Mouse (Mus musculus) left cerebral cortex, adult 18-20 months (tissue): Measurements from ENCODE around the gene Sergef. TPM values are rescaled to one million over a fixed set of nuclear protein-coding genes. Genes with fewer than 3 reads are reported as not detected.

Source experiments
- DNase-seq, 2 experiments: peaks; one replicate each; pipeline ENCODE4 v3.0.0; 2021 to 2022; ENCODE audit warnings: low spot score in 2 of 2, mixed read lengths in 1 of 2
- total RNA-seq, 2 experiments: library from RNA; stranded (reverse); gene quantifications; 2 replicates each; pipeline ENCODE4 v1.2.3; 2021

The Sergef gene
- total RNA-seq, 2 experiments from 2014 or later = 73.6 to 85.6 TPM

DNA sequence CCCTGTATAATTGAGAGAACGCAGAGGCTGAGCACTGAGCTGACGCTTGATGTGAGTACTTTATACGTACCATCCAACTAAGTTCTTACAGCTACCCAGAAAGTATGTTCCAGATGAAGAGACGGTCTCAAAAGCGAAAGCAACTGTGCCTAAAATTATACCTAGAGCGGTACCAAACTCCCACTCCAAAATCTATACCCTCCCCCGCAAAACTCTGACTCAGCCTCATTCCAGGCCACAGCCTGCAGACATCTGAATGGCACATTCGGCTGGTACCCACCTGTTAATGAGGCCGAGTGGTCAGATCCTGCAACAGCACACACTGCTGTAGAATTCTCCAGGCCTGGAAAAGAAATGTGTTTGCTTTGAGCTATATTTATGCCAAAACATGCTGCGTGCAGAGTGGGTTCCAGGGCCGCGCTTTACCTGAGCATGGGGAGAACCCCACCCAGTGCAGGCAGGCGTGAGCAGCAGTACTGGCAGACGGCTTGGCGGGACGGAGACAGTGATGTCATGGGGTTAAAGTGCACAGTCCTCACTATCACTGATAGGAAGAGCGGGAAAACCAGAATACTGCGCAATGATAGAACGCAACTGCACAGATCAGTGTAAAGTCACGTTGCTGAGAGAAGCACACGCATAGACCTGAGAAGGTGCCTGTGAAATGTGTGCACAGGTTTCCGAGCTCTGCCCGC, 21.0 kb downstream of the Sergef start:
- peak; percentile 61 to 71 for DNase-seq

- DNase-seq = no peak
Observed at GRCm38 (mm10) chr7:46616429-46617005, 23.1 kb downstream of the Sergef start.

GRCm38 (mm10) chr7:46615256-46615977, 24.2 kb downstream of the Sergef start:
- DNase-seq = no peak

GRCm38 (mm10) chr7:46614263-46614662, 25.3 kb downstream of the Sergef start:
- no peak for DNase-seq

DNA sequence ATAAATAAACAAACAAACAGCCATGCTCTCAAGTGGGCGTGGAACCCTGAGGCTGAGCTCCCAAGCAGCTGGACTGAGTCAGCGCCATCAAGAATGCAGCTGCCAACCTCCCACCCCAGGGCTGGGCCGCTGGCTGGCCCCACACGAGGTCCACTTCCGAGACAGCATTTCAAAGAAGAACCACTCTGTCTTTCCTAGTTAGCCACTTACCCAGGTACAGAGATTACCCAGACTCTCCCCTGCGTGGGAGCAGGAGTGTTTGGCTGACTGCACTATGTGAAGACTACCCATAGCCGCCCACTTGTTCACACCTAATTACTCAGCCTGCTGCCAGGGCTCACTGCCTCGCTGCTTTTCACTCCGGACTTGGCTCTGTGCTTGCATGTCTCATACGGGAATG, 26.5 kb downstream of the Sergef start:
- DNase-seq = no peak

DNA sequence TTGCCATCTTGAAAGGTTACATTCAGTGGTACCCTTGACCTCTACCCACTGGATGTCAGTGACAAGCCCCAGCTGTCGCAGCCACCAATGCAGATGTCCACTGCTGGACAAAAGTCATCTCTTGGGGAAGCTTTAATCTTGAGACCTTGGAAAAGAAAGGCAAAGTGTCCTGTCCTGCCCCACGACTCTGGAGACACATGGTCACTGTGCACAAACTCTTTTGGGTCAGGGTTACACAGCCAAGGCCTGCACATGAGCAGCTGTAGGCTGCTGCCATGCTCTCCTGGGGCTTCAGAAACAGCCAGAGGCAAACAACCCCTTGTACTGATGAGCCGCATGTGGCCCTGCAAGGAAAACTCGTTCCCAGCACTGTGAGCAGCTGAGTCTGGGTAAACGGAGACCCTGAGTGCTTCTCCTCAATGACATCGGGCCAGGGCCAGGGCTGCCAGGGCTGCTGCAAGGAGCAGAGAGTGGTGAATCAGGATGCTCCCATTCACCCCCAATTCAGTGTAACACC, 27.1 kb downstream of the Sergef start:
- no peak for DNase-seq

GRCm38 (mm10) chr7:46611970-46612369, 27.6 kb downstream of the Sergef start:
- peak; percentile 33 to 47 for DNase-seq

- DNase-seq = no peak
Observed at GRCm38 (mm10) chr7:46609317-46609716, 30.3 kb downstream of the Sergef start.

DNA sequence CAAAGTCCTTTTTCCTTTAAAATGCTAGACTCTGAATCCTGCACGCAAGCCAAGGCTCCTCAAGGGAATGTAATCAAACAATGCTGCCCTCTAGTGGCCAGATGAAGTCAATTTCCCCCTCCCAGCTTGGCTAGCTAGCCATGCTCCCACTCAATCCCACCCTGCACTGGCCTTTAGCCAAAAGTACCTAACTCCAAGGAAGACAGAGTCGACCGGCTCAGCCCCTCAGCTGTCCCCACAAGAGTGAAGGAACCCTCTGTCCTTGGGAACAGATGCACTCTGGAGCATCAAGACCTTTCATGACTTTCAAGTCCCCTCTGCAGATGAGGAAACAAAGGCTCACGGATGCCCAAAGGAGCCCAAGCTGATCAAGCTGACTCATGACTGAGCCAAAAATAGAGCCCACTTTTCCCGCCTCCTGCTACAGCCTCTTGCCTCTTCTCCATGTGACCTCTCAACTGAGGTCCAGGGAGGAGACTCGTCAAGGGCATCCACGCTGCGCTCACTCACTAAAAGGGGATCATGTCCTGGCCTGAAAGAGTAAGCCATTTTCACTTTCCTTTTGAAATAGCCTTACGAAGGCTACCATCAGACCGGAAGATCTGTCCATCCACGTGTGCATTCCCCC, 32.1 kb downstream of the Sergef start:
- peak; percentile 59 to 64 for DNase-seq

DNA sequence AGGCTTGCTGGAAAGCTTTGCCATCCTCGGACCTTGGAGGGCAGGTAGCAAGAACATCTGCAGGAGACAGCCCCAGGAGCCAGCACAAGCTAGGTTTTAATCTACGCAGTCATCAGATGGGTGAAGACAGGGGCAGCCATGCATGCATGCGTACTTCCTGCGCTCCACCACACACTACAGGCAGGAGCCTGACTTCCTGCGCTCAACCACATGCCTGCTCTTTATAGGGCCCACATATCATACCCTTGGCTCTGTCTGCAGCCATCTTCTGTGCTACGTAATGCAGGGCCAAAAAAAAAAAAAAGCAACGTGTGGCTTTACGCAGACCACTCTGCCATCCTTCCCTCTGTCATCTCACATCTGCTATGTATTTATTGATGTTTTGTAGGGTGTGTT, 32.6 kb downstream of the Sergef start:
- no peak for DNase-seq

- DNase-seq = peak; percentile 77 to 87
Observed at GRCm38 (mm10) chr7:46606391-46607030, 33.1 kb downstream of the Sergef start.

DNA sequence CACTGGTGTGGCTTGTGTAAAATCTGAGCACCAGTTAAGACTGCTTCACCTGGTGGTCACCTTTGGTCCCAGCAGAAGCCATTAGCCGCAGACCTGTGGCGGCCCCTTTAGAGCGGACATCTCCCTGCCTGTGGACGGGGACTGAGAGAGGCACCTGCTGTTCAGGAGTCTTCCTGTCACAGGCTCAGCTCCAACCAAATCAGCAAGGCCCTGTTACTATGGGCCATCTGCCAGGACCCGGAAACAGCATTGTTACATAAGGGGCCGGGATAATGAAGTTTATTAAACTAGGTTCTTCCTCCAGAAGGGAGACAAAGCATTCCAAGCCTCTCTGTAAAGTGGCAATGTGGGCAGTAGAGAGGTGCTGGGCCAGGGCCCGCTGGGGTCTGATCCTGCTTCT, 36.6 kb downstream of the Sergef start:
- no peak for DNase-seq

DNA sequence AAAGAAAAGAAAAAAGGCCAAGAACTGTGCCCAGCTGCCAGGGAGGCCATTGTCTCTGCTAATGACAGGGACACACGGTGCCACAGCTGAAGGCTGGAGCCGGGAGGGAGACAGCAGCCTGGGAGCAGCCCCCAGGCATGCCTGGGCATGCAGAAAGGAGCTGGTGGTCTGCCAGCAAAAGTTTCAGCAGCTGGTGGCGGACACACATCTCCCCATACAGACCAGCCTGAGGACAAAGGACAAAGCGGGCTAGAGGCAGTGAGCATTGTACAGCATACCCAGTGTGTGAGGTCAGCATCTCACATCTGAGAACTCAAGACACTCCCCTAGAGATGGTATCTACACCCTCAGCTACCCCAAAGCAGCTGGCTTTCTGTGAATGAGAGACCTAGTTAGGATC, 37.5 kb downstream of the Sergef start:
- no peak for DNase-seq

DNA sequence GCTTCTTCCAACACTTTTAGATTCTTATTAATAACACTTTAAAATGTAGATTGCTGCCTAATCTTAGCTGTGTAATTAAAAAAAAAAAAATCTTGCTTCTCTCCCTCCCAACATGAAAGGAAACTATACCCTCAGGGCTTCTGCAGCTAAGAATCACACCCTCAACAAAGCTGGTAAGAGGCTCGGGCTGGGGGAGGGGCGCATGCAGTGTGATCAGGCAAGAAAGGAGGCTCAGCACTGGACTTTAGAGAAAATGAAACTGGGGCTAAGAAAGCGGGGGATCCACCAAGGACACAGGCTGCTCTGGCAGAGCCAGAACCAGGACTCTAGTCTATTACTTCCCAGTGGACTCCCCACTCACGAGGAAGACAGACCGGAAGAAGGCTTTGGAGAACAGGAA, 38.5 kb downstream of the Sergef start:
- no peak for DNase-seq

- no peak for DNase-seq
Observed at GRCm38 (mm10) chr7:46597006-46597405, 42.6 kb downstream of the Sergef start.

DNA sequence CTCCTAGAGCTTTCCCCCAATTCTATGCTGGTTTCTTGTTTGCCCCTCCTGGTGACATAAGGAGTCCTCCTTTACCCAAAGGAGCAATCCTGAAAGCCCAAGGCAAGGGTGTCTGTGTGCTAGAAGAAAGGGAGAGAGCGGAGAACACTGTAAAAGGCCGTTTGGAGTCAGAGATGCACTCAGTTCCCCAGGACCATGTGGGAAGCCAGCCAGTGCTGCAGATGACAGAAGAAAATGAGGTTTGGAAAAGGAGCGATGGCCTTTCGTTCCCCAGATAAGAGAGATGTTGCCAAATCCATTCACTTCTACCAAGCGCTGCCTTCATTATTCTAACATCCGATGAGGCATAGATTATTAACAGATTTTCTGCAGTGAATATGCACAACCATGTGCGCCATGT, 48.1 kb downstream of the Sergef start:
- DNase-seq = no peak

- DNase-seq = no peak
Observed at GRCm38 (mm10) chr7:46589181-46589580, 50.4 kb downstream of the Sergef start.

DNA sequence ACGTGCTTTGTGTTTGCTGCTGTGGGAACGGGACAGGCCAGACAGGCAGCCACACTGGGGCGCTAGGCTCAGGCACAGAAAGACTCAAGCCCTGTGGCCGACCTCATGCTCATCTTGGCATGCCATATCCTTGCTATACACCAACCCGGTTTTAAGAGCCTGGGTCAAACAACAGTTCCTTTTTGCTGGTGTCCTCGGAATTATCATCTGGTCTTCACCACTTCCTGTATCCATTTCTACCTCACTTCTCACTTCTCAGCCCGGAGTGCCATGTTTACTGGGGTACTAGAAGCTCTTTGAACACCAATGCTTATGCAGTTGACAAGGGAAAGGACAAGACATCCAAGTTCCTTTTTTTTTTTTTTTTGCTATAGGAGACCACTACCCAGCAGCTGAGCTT, 51.6 kb downstream of the Sergef start:
- DNase-seq = no peak

DNA sequence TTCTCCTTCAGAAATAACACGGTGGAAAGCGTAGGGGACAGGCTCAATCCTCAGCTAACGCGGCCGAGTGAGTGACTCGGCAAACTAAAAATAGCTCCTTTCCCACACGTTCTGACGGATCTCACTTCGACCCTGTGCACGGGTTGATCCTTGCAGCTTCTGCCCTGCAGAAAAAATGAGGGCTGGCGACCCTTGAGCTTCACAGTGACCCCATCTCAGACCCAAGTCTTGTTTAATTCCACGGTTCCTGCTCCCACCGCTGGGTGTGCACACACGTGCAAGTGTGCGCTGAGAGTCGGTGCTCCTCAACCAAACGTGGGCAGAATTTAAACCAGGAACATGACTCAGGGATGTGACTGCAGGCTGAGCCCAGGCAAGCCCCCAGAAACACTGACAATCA, 52.1 kb downstream of the Sergef start:
- peak; percentile 52 to 64 for DNase-seq

DNA sequence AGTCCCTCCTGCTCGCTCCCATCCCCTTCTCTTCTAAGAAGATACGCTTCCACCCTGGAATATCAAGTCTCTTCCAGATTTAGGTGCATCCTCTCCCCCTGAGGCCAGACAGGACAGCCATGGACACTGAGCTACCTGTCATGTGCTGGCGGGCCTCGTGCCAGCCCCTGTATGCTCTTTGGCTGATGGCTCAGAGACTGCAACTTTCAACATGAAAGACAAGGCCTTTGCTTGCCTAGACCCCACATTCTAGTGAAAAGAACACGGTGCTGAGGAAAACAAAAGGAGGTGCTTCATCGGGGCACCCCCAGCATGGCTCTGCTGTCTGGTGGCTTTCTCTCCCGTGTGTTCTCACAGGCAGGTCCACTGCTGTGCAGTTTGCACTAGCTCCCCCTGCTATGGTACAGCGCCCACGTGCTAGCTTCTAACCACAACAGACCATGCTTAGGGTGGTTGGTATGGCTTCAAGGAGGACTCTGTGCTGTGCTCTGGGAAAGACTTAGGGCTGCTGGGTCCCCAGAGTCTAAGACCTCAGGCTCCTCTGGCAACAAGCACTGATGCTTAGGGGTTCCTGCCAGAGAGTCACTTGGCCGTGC, 52.9 kb downstream of the Sergef start:
- peak; percentile 20 to 43 for DNase-seq

GRCm38 (mm10) chr7:46582750-46583149, 56.9 kb downstream of the Sergef start:
- no peak for DNase-seq
